Mouse (Mus musculus) activated CD4-positive, CD25-positive, alpha-beta regulatory T cell (primary cell): ENCODE measurements around the gene Zfp541. TPM values are rescaled to one million over a fixed set of nuclear protein-coding genes. Genes with fewer than 3 reads are reported as not detected.

Experiments
- polyA plus RNA-seq, 2 experiments: library from polyadenylated mRNA; unstranded; fragments of 100-300 nt; shearing (Covaris generic); gene quantifications; one replicate each; pipeline ENCODE4 v1.2.1; 2017

Zfp541 gene
- under 1 TPM in 1 of 2 experiments, not detected in 1; 0.10 TPM for polyA plus RNA-seq

GRCm38 (mm10) chr7:16061219-16062098, at the start of gene Zfp541:
Zfp541 (plus strand) TSS chr7:16061814.

DNA sequence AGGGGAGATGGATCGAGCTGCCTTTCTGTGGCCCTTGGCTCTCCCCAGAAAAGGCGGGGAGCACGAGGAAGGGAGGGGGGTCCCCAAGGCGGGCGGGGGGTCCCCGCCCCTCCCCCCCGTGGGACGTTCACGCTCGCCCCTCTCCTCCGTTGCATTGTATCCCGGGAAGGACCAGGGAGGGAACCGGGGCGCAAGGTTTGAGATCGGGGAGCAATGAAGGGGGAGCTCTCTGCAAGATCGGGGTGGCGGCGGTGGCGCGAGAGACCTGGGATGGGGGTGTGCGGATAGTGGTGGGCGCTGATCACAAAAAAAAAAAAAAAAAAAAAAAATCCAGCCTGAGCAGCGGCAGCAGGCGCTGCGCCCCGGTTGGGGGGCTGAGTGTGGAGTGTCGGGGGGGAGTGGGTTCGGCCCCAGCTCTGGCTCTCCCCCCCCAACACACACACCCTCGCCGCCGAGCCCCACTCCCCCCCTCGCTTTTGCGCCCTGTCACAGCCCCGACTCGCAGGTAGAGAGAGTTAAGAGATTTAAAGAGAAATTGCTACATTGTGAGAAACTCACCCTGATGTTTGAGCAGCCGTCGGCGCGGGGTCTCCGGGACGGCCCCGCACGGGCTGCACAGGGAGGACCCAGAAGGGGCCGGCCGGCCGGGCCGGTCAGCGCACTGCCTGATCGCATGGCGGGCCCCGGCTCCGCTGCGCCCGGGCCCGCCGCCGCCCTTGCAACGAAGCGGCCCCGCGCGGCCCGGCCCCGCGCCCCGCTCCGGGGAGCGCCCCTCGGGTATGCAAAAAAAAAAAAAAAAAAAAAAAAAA, 14.1 kb upstream of the Zfp541 start, which contains the start of gene Bicra:
Gene Bicra (minus strand): TSS at position 584 of the 809 bp plus-strand sequence.

GRCm38 (mm10) chr7:16098021-16099017, 36.7 kb downstream of the Zfp541 start, which contains the start of gene Napa:
Napa (plus strand) TSS chr7:16098458.

DNA sequence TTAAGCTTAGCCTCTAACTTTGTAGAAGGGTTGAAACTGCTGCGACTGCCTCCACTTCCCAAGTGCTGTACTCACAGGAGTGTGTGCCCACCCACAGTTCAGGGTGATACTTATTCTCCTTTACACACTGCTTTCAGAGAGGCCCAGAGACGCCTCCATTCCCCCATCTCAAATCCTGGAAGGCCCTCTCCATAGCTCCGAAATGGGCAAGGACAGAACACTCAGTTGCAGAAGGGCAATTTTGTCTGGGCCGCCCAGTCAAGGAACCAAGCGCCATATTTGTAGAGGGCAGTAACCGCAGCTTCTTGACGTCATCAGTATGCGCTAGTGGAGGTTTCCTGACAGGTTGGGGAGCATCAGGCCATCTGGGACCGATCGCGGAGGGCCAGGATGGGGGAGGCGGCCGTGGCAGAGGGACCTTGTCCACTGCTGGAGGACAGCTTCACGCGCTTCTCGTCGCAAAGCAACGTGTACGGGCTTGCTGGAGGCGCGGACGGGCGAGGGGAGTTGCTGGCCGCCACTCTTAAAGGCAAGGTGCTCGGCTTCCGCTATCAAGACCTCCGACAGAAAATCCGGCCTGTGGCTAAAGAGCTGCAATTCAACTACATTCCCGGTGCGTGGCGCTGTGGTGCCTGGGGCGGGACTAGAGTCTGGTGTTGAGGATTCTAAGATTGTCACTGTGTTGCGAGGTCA, 58.1 kb downstream of the Zfp541 start, which contains the start of gene Kptn:
Gene Kptn (plus strand): TSS at position 327 of the 693 bp plus-strand sequence.

DNA sequence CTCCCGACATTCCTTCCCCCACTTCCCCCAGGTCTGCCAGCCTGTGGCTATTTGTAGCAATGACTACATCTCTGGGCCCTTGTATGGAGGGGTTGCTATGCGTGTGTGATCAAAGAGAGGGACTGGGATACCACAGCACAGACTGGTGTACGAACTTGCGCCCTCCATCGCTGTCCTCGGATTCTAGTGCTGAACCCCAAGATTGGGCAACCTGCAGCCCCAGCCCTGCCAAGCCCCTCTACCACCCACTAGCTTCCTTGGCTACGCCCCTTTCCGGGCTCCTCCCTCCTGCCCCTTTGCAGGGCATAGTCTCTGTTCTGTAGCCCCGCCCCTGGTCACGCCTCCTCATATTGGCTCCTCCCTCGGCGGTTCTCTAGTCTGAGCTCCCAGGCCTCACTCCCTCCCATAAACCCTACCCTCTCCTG, 67.8 kb downstream of the Zfp541 start, which contains the start of gene Slc8a2:
Gene Slc8a2 (plus strand): TSS at position 406 of the 425 bp plus-strand sequence.

Other genes starting within 250 kb of the Zfp541 start
- not detected for gene Obox6, start 222.1 kb upstream of the Zfp541 start, polyA plus RNA-seq
- not detected for gene Crx, start 181.8 kb upstream of the Zfp541 start, polyA plus RNA-seq
- under 1 TPM in 1 of 2 experiments, not detected in 1; 0.44 TPM for gene Crxos, start 179.2 kb upstream of the Zfp541 start, polyA plus RNA-seq
- 100 to 1,000 TPM; 605 to 626 TPM for gene Selenow, start 139.4 kb upstream of the Zfp541 start, polyA plus RNA-seq
- gene Nop53, start 115.7 kb upstream of the Zfp541 start, polyA plus RNA-seq: 100 to 1,000 TPM; 413 to 538 TPM
- gene Ehd2, start 94.2 kb upstream of the Zfp541 start, polyA plus RNA-seq: under 1 TPM; 0.10 to 0.50 TPM
- gene Bicra, start 13.9 kb upstream of the Zfp541 start, polyA plus RNA-seq: 1 to 10 TPM; 5.9 to 7.1 TPM
- gene Napa, start 36.6 kb downstream of the Zfp541 start, polyA plus RNA-seq: 100 to 1,000 TPM; 196 to 221 TPM
- 10 to 100 TPM; 23.9 to 29.7 TPM for gene Kptn, start 58.1 kb downstream of the Zfp541 start, polyA plus RNA-seq
- gene Slc8a2, start 68.0 kb downstream of the Zfp541 start, polyA plus RNA-seq: not detected
- 10 to 100 TPM; 40.0 to 47.0 TPM for gene Meis3, start 113.3 kb downstream of the Zfp541 start, polyA plus RNA-seq
- gene Dhx34, start 160.2 kb downstream of the Zfp541 start, polyA plus RNA-seq: 10 to 100 TPM; 17.4 to 31.8 TPM
- under 1 TPM in 1 of 2 experiments, not detected in 1; 0.37 TPM for gene C5ar2, start 182.3 kb downstream of the Zfp541 start, polyA plus RNA-seq
- gene C5ar1, start 197.7 kb downstream of the Zfp541 start, polyA plus RNA-seq: 1 to 10 TPM in 1 of 2 experiments, under 1 TPM in 1; 0.17 to 1.1 TPM
- gene Inafm1, start 211.8 kb downstream of the Zfp541 start, polyA plus RNA-seq: 1 to 10 TPM; 5.6 to 5.7 TPM
- gene Ccdc9, start 225.0 kb downstream of the Zfp541 start, polyA plus RNA-seq: 10 to 100 TPM; 43.3 to 51.9 TPM
- gene Bbc3, start 246.6 kb downstream of the Zfp541 start, polyA plus RNA-seq: 10 to 100 TPM; 21.9 to 35.8 TPM